Mouse (Mus musculus): ENCODE measurements at regions not wholly inside any gene's neighbourhood (a gene's known extent, or its start where the extent isn't known, plus 50 kb on each side); places are given as distances from the start of the nearest gene placed in this dataset.
A peak's percentile ranks its signal among the peaks of the same experiment; 100 is the strongest.

DNA sequence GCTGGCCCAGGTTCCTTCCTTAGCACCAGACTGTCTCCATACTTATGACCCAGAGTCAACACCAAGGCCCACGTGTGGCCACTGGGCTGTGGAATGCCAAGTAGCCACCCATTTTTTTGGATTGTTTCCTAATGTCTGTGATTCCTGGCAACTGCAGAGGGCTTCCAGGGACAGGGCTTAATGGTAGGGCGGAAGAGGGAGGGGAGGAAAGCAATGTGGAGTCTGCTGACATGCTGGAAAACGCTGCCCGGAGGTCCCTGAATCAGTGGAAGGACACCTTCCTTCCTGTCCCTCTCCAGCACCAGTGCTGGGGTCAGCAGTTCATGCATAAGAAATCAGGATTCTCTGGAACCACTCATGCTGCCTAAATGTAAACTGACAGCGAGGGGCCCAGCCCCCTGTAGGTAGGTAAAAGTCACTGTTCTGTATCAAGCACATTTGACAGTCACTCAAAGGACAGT lies 90.8 kb downstream of the Iyd start:
- Histone ChIP-seq H3K4me3 (ENCODE audit: insufficient read depth, low read depth, low read length) (no peak overlapping the region), H3K27ac (replicated peaks; ENCODE audit: low read depth, low read length) (peak overlapping the region; percentile 78), H3K4me1 (ENCODE audit: control insufficient read depth, insufficient read depth, insufficient read length, low read length) (peaks cover 14% of the 10 kb centered on the region)

GRCm38 (mm10) chr10:3633871-3634496 lies 93.9 kb downstream of the Iyd start:
- H3K4me1 ChIP-seq (ENCODE audit: control insufficient read depth, insufficient read depth, insufficient read length, low read length), result peaks cover 14% of the 10 kb centered on the region
- H3K27ac ChIP-seq (replicated peaks; ENCODE audit: low read depth, low read length), result peak overlapping the region; percentile 90
- no peak overlapping the region for H3K4me3 ChIP-seq (ENCODE audit: insufficient read depth, low read depth, low read length)

GRCm38 (mm10) chr10:3644111-3644510 lies 96.1 kb upstream of the Plekhg1 start:
- Histone ChIP-seq H3K27ac (replicated peaks; ENCODE audit: low read depth, low read length) (no peak overlapping the region), H3K4me3 (ENCODE audit: insufficient read depth, low read depth, low read length) (no peak overlapping the region), H3K4me1 (ENCODE audit: control insufficient read depth, insufficient read depth, insufficient read length, low read length) (peaks cover 3% of the 10 kb centered on the region; the same call in 1 of the 2 replicates)

DNA sequence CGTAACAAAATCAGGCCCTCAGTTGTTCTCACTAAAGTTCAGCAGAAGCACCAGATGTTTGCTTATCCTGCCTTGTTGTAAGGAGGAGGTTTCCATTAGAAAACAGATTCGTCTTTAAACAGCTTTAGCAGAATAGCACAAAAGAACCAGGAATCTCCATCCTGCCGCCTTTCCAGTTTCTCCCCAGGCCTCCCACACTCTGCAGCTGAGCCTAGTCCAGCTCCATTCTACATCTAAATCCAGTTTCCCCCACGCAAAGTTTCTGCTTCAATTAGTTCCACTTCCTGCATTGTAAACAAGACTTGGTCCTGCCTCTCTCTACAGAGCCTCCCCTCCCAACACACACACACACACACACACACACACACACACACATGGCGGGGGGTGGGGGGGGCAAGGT lies 95.1 kb upstream of the Plekhg1 start:
- peaks cover 3% of the 10 kb centered on the region; the same call in 1 of the 2 replicates for H3K4me1 ChIP-seq (ENCODE audit: control insufficient read depth, insufficient read depth, insufficient read length, low read length)
- H3K4me3 ChIP-seq (ENCODE audit: insufficient read depth, low read depth, low read length), result no peak overlapping the region
- H3K27ac ChIP-seq (replicated peaks; ENCODE audit: low read depth, low read length), result peak overlapping the region; percentile 30; the same call in 1 of the 2 replicates

DNA sequence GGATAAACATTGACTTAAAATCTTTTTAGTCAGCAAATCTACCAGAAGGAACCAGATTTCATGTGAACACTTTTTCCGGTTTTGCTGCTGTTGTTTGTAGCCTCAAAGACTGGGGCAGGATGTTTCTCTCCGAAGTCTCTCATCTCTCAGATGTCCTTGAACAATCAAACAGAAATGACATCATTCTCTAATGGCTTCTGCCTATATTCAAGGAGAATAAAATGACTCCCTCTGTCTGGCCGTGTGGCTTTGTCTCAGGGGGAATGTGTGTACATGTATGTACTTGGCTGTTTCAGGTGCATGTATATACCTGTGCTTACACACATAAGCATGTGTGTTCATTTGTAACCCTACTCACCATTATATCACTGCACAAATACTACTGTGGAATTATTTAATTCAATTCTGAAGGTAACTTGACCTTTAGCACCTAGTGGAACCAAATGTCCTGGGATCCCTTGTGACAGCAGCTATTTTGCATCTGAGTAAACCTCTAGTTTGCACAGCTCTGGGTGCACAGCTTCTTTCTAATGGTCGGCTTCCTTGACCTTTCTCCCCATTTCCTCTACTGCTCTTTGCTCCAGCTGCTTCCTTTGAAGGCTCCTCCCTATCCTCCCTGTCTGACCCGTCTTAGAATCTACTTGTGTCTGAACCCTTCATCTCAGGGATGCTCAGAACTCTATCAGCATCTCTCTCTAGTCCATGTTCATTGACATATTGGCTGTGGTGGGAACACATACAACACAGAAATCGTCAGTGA lies 93.8 kb upstream of the Plekhg1 start:
- peak overlapping the region; percentile 55; the same call in 1 of the 2 replicates for H3K27ac ChIP-seq (replicated peaks; ENCODE audit: low read depth, low read length)
- peaks cover 3% of the 10 kb centered on the region; the same call in 1 of the 2 replicates for H3K4me1 ChIP-seq (ENCODE audit: control insufficient read depth, insufficient read depth, insufficient read length, low read length)
- H3K4me3 ChIP-seq (ENCODE audit: insufficient read depth, low read depth, low read length), result no peak overlapping the region

DNA sequence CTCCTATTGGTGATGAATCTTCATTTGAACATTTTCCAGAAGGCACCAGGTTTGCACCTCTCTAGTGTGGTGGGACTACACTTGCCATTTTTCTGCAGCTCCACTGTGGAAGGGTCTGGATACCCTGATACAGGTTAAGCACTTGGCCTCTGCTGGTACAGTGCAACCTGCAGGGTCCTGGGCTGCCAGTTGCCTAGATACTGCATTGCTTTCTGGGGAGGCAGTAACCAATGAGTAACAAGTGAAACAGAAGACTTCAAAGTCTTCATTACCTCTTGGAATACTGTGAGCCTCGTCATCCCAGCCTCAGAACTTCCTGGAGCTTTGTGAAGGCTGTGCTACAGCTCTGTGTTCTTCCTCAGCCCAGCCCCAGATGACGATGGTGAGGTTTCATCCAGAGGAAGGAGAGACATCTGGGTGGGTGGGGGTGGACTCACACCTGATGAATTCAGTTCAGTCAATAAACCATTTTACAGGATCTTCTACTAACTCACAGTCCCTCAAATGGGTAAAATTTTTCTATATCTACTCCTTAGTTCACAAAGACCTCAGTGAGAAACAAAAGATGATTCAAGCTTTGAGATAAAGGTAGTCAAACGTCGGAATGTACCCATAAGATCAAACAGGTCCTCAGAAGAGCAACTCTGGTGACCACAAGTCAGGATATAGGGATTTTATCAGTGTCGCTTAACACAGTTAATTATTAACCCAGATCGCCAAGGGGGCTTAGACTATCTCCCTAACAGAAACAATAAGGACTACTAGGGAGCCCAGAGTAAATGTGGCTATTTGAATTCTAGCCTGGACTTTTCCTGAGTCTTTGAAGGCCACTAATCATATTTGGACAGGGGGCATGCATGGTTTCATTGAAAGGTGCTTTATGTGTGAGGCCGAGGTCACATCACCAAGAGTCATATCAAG lies 92.1 kb upstream of the Plekhg1 start:
- peaks cover 3% of the 10 kb centered on the region; the same call in 1 of the 2 replicates for H3K4me1 ChIP-seq (ENCODE audit: control insufficient read depth, insufficient read depth, insufficient read length, low read length)
- H3K4me3 ChIP-seq (ENCODE audit: insufficient read depth, low read depth, low read length), result no peak overlapping the region
- no peak overlapping the region for H3K27ac ChIP-seq (replicated peaks; ENCODE audit: low read depth, low read length)

GRCm38 (mm10) chr10:3649983-3650382 lies 90.2 kb upstream of the Plekhg1 start:
- Histone ChIP-seq H3K27ac (replicated peaks; ENCODE audit: low read depth, low read length) (no peak overlapping the region), H3K4me1 (ENCODE audit: control insufficient read depth, insufficient read depth, insufficient read length, low read length) (peaks cover 3% of the 10 kb centered on the region; the same call in 1 of the 2 replicates), H3K4me3 (ENCODE audit: insufficient read depth, low read depth, low read length) (no peak overlapping the region)

GRCm38 (mm10) chr10:3650561-3650960 lies 89.6 kb upstream of the Plekhg1 start:
- Histone ChIP-seq H3K4me3 (ENCODE audit: insufficient read depth, low read depth, low read length) (no peak overlapping the region), H3K4me1 (ENCODE audit: control insufficient read depth, insufficient read depth, insufficient read length, low read length) (no peaks in the 10 kb centered on the region; the same call in 1 of the 2 replicates), H3K27ac (replicated peaks; ENCODE audit: low read depth, low read length) (no peak overlapping the region)

DNA sequence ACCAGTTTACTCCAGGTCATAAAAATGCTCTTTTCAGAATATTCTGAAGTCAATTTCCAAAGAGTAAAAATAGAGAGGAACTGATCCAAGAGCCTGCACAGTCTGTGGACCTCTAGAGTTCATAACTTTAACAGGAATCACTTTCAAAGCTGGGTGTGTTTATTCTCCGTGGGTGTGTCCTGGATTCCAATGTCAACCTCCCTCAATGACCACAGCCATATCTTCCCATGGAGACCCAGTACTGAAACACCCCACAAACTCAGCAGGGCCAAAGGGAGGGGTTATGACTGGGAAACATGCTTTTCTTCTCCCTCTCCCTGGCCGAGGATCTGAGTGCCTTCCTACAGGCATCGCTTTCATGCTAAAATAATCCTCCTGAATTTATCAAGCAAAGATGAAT lies 87.6 kb upstream of the Plekhg1 start:
- Histone ChIP-seq H3K4me3 (ENCODE audit: insufficient read depth, low read depth, low read length) (no peak overlapping the region), H3K4me1 (ENCODE audit: control insufficient read depth, insufficient read depth, insufficient read length, low read length) (no peaks in the 10 kb centered on the region), H3K27ac (replicated peaks; ENCODE audit: low read depth, low read length) (no peak overlapping the region)

DNA sequence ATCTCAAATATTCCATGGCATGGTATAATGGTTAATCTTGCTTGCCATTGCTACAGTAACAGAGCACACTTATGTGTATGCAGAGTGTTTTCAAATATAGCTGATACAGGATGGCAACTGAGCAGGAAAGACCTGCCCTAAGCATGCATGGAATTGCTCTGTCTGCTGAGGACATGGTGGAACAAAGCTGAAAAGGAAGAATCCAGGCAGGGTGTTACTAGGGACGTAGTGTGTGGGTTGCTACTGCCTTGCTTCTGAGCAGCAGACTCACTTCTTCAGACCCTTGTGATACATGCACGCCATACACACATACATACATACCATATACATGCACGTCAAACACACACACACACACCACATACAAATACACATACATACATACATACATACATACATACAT lies 84.1 kb upstream of the Plekhg1 start:
- Histone ChIP-seq H3K27ac (replicated peaks; ENCODE audit: low read depth, low read length) (no peak overlapping the region), H3K4me1 (ENCODE audit: control insufficient read depth, insufficient read depth, insufficient read length, low read length) (no peaks in the 10 kb centered on the region), H3K4me3 (ENCODE audit: insufficient read depth, low read depth, low read length) (no peak overlapping the region)

- Histone ChIP-seq H3K4me3 (ENCODE audit: insufficient read depth, low read depth, low read length) (no peak overlapping the region), H3K4me1 (ENCODE audit: control insufficient read depth, insufficient read depth, insufficient read length, low read length) (no peaks in the 10 kb centered on the region), H3K27ac (replicated peaks; ENCODE audit: low read depth, low read length) (no peak overlapping the region)
Measured at GRCm38 (mm10) chr10:3662156-3662555, 78.0 kb upstream of the Plekhg1 start.

GRCm38 (mm10) chr10:3662571-3662970 lies 77.6 kb upstream of the Plekhg1 start:
- Histone ChIP-seq H3K27ac (replicated peaks; ENCODE audit: low read depth, low read length) (no peak overlapping the region), H3K4me3 (ENCODE audit: insufficient read depth, low read depth, low read length) (no peak overlapping the region), H3K4me1 (ENCODE audit: control insufficient read depth, insufficient read depth, insufficient read length, low read length) (no peaks in the 10 kb centered on the region)

- no peak overlapping the region for H3K4me3 ChIP-seq (ENCODE audit: insufficient read depth, low read depth, low read length)
Measured at GRCm38 (mm10) chr10:3663296-3663695, 76.9 kb upstream of the Plekhg1 start.

GRCm38 (mm10) chr10:3684481-3684880 lies 55.7 kb upstream of the Plekhg1 start:
- H3K27ac ChIP-seq (replicated peaks; ENCODE audit: low read depth, low read length), result no peak overlapping the region
- H3K4me3 ChIP-seq (ENCODE audit: insufficient read depth, low read depth, low read length), result no peak overlapping the region
- H3K4me1 ChIP-seq (ENCODE audit: control insufficient read depth, insufficient read depth, insufficient read length, low read length), result no peaks in the 10 kb centered on the region

More at GRCm38 (mm10) chr10:3663296-3663695, 76.9 kb upstream of the Plekhg1 start:
- Histone ChIP-seq H3K27ac (replicated peaks; ENCODE audit: low read depth, low read length) (no peak overlapping the region), H3K4me1 (ENCODE audit: control insufficient read depth, insufficient read depth, insufficient read length, low read length) (no peaks in the 10 kb centered on the region)

Measured in brown adipose tissue, adult 24 weeks (tissue).